Comparison of ENCODE assay signal across 29 mouse cellular contexts in genomic region chr14:56594811-56595210, GRCm38 (mm10).
"Had no signal": no experiment of that assay in that cellular context is flagged by ENCODE, and none has a peak within 500 bp of the region (broad histone marks: within the 10 kb centered on the region; RNA-seq: fewer than 3 reads in every experiment).

No protein-coding gene starts in this region.

- H3K9ac ChIP-seq: heart, embryonic 12.5 days; heart, embryonic 13.5 days; heart, embryonic 15.5 days; hindbrain, embryonic 12.5 days; hindbrain, embryonic 13.5 days; hindbrain, embryonic 14.5 days; hindbrain, embryonic 15.5 days; intestine, embryonic 15.5 days; kidney, embryonic 15.5 days had no signal

- H3K9me3 ChIP-seq: heart, embryonic 12.5 days; heart, embryonic 13.5 days; heart, embryonic 15.5 days; hindbrain, embryonic 10.5 days; hindbrain, embryonic 12.5 days; hindbrain, embryonic 15.5 days; intestine, embryonic 15.5 days; kidney, embryonic 15.5 days had no signal

- H3K36me3 ChIP-seq: hindbrain, embryonic 10.5 days; hindbrain, embryonic 12.5 days; hindbrain, embryonic 13.5 days; hindbrain, embryonic 15.5 days had no signal

- DNase-seq: heart, postnatal 10 days; heart, postnatal 14 days; heart, postnatal 36 days; heart, postnatal 4 days; kidney, adult 11 months; kidney, adult 18-20 months; kidney, adult 2 months; kidney, adult 8-10 months; kidney, adult 9 months; kidney, postnatal 10 days; kidney, postnatal 14 days; kidney, postnatal 25 days; kidney, postnatal 36 days; kidney, postnatal 4 days; layer of hippocampus, adult 9-11 months; layer of hippocampus, postnatal 36 days had no signal

- H3K4me3 ChIP-seq: heart, embryonic 12.5 days; heart, embryonic 13.5 days; heart, embryonic 15.5 days; hindbrain, embryonic 10.5 days; hindbrain, embryonic 12.5 days; hindbrain, embryonic 13.5 days; hindbrain, embryonic 15.5 days; intestine, embryonic 15.5 days; kidney, embryonic 15.5 days; layer of hippocampus, adult 2 months had no signal

- H3K4me1 ChIP-seq: heart, embryonic 12.5 days; heart, embryonic 13.5 days; heart, embryonic 15.5 days; hindbrain, embryonic 10.5 days; hindbrain, embryonic 12.5 days; hindbrain, embryonic 13.5 days; hindbrain, embryonic 15.5 days; intestine, embryonic 15.5 days; kidney, embryonic 15.5 days had no signal

- H3K27ac ChIP-seq: heart, embryonic 13.5 days; heart, embryonic 15.5 days; hindbrain, embryonic 10.5 days; hindbrain, embryonic 12.5 days; hindbrain, embryonic 13.5 days; hindbrain, embryonic 14.5 days; hindbrain, embryonic 15.5 days; hindbrain, postnatal 0 days; intestine, embryonic 15.5 days; kidney, embryonic 15.5 days; kidney, postnatal 0 days; layer of hippocampus, adult 2 months had no signal

- H3K27me3 ChIP-seq: heart, embryonic 12.5 days; heart, embryonic 13.5 days; heart, embryonic 15.5 days; hindbrain, embryonic 12.5 days; hindbrain, embryonic 13.5 days; hindbrain, embryonic 15.5 days; intestine, embryonic 15.5 days; kidney, embryonic 15.5 days had no signal
